Mouse (Mus musculus) cerebellum, adult 2 months (tissue): ENCODE results near the gene Myod1. TPM values are rescaled to one million over a fixed set of nuclear protein-coding genes. Genes with fewer than 3 reads are reported as not detected.
A peak's percentile ranks its signal among the peaks of the same experiment; 100 is the strongest.

Experiments used
- DNase-seq, 2 experiments: peaks; one replicate each; pipeline ENCODE4 v3.0.0; 2021
- H3K27ac ChIP-seq: fragments of 200-500 bp; 2 replicates; pipeline ENCODE4 v1.5.1; 2012; ENCODE audit warnings: low read length, control low read depth, inconsistent platforms; ENCODE audit not compliant: insufficient read depth
- H3K27me3 ChIP-seq: fragments of 200-500 bp; 2 replicates; pipeline ENCODE4 v1.6.1; 2012; ENCODE audit warnings: inconsistent platforms, mild to moderate bottlenecking, low read length, moderate library complexity; ENCODE audit not compliant: control insufficient read depth, insufficient read depth
- H3K4me1 ChIP-seq: fragments of 200-500 bp; 2 replicates; pipeline ENCODE4 v1.6.1; 2011; ENCODE audit warnings: low read length; ENCODE audit not compliant: control insufficient read depth, insufficient read depth
- H3K4me3 ChIP-seq: fragments of 200-500 bp; replicated peaks from 2 replicates; pipeline ENCODE3; 2011; ENCODE audit warnings: mild to moderate bottlenecking, low read depth, low read length, control low read depth; ENCODE audit not compliant: insufficient read depth
- CTCF ChIP-seq: fragments of 200-500 bp; IDR thresholded peaks from 2 replicates; pipeline ENCODE4 v1.5.1; 2011; ENCODE audit warnings: low read depth, mild to moderate bottlenecking, control low read depth, low read length, moderate library complexity, borderline replicate concordance; ENCODE audit not compliant: insufficient read depth
- POLR2A ChIP-seq: fragments of 200-500 bp; IDR thresholded peaks from 2 replicates; pipeline ENCODE4 v1.6.1; 2011; ENCODE audit warnings: low read length, control low read depth, borderline replicate concordance; ENCODE audit not compliant: insufficient read depth
- WGBS: fragments of 180-500 bp; shearing (Covaris S2); methylation state at CpG from one replicate; pipeline ENCODE4 v1.1.7; 2018; 5-methylcytosine and 5-hydroxymethylcytosine counted together
- polyA plus RNA-seq: library from polyadenylated mRNA; depleted of rRNA; stranded (reverse); fragments of >200 nt; gene quantifications from 2 replicates; pipeline ENCODE4 v1.2.3, GENCODE M21; 2012; rRNA removed

The Myod1 gene
- 0.08 TPM in 1 of 2 replicates, not detected in the other for polyA plus RNA-seq

- TF ChIP-seq CTCF (no peak), POLR2A (no peak)
- no peak within 1 kb of the TSS for H3K27ac ChIP-seq
- H3K4me1 ChIP-seq, result no peaks in the 10 kb centered on the region
- no peaks in the 10 kb centered on the region; the same call in 1 of the 2 replicates for H3K27me3 ChIP-seq
- DNase-seq, result no peak
- H3K4me3 ChIP-seq, result no peak within 1 kb of the TSS
- WGBS, result 5% methylated on average over 44 of the region's 44 CpGs
Observed at GRCm38 (mm10) chr7:46376172-46377007, at the start of gene Myod1. TSS of gene Myod1 (plus strand) at chr7:46376474.

- no peak for TF ChIP-seq POLR2A
- TF ChIP-seq CTCF, result no peak
- DNase-seq, result no peak
- Histone ChIP-seq H3K27ac (no peak overlapping the region), H3K4me3 (no peak overlapping the region), H3K27me3 (no peaks in the 10 kb centered on the region), H3K4me1 (no peaks in the 10 kb centered on the region)
- 75% methylated on average over 4 of the region's 4 CpGs for WGBS
Observed at GRCm38 (mm10) chr7:46327896-46328295, 48.4 kb upstream of the Myod1 start.

- H3K4me3 ChIP-seq, result no peak overlapping the region
- WGBS, result 81% methylated on average over 9 of the region's 9 CpGs
- no peaks in the 10 kb centered on the region for H3K4me1 ChIP-seq
- no peak for DNase-seq
- no peaks in the 10 kb centered on the region for H3K27me3 ChIP-seq
- H3K27ac ChIP-seq, result no peak overlapping the region
- TF ChIP-seq POLR2A (no peak), CTCF (no peak)
Observed at GRCm38 (mm10) chr7:46337397-46337796, 38.9 kb upstream of the Myod1 start.

- H3K4me1 ChIP-seq, result no peaks in the 10 kb centered on the region
- TF ChIP-seq POLR2A (no peak), CTCF (no peak)
- no peak overlapping the region for H3K4me3 ChIP-seq
- peak in 1 of 2 experiments; percentile 4 for DNase-seq
- 31% methylated on average over 3 of the region's 3 CpGs for WGBS
- no peak overlapping the region for H3K27ac ChIP-seq
- H3K27me3 ChIP-seq, result no peaks in the 10 kb centered on the region
Observed at GRCm38 (mm10) chr7:46339818-46340217, 36.5 kb upstream of the Myod1 start.

GRCm38 (mm10) chr7:46340295-46340694, 36.0 kb upstream of the Myod1 start:
- TF ChIP-seq POLR2A (no peak), CTCF (no peak)
- WGBS, result 66% methylated on average over 5 of the region's 5 CpGs
- DNase-seq, result no peak
- Histone ChIP-seq H3K4me3 (no peak overlapping the region), H3K27me3 (no peaks in the 10 kb centered on the region), H3K27ac (no peak overlapping the region), H3K4me1 (no peaks in the 10 kb centered on the region)

GRCm38 (mm10) chr7:46341471-46341870, 34.8 kb upstream of the Myod1 start:
- Histone ChIP-seq H3K4me3 (no peak overlapping the region), H3K27ac (no peak overlapping the region), H3K27me3 (no peaks in the 10 kb centered on the region), H3K4me1 (no peaks in the 10 kb centered on the region)
- 49% methylated on average over 9 of the region's 9 CpGs for WGBS
- DNase-seq, result no peak
- no peak for TF ChIP-seq CTCF
- no peak for TF ChIP-seq POLR2A

- no peak for TF ChIP-seq POLR2A
- no peak for TF ChIP-seq CTCF
- no peak overlapping the region for H3K4me3 ChIP-seq
- no peak for DNase-seq
- H3K4me1 ChIP-seq, result peaks cover 7% of the 10 kb centered on the region
- H3K27me3 ChIP-seq, result no peaks in the 10 kb centered on the region
- 78% methylated on average over 4 of the region's 4 CpGs for WGBS
- no peak overlapping the region for H3K27ac ChIP-seq
Observed at GRCm38 (mm10) chr7:46347692-46348091, 28.6 kb upstream of the Myod1 start.

- WGBS, result 16% methylated on average over 31 of the region's 36 CpGs
- no peak for TF ChIP-seq CTCF
- TF ChIP-seq POLR2A, result no peak
- H3K27me3 ChIP-seq, result no peaks in the 10 kb centered on the region
- no peak overlapping the region for H3K27ac ChIP-seq
- no peak overlapping the region for H3K4me3 ChIP-seq
- peaks cover 7% of the 10 kb centered on the region for H3K4me1 ChIP-seq
- no peak for DNase-seq
Observed at GRCm38 (mm10) chr7:46348813-46349212, 27.5 kb upstream of the Myod1 start.
